ENCODE assay signal across 30 mouse cellular contexts in genomic region chr14:105448919-105449458, GRCm38 (mm10).
DNase-seq lines count a peak whose midpoint lies in the region; ATAC-seq and TF ChIP-seq lines count a peak whose summit lies in the region.
"Had no signal": no experiment of that assay in that cellular context is flagged by ENCODE, and none has a peak within 500 bp of the region (broad histone marks: within the 10 kb centered on the region; RNA-seq: fewer than 3 reads in every experiment).

No protein-coding gene starts in this region.

- no peaks in the 10 kb centered on the region for H3K9me3 ChIP-seq in midbrain, embryonic 11.5 days (ENCODE audit: control insufficient read depth, low read length)
- no peaks in the 10 kb centered on the region for H3K9me3 ChIP-seq in midbrain, embryonic 15.5 days
- H3K9me3 ChIP-seq: embryonic facial prominence, embryonic 12.5 days; heart, embryonic 13.5 days; limb, embryonic 15.5 days; neural tube, embryonic 12.5 days had no signal

- H3K27ac ChIP-seq in gastrocnemius, adult 2 months, result no peak overlapping the region
- no peak overlapping the region for H3K27ac ChIP-seq in midbrain, embryonic 11.5 days (ENCODE audit: low read depth, low read length)
- no peak overlapping the region for H3K27ac ChIP-seq in midbrain, embryonic 15.5 days
- H3K27ac ChIP-seq: embryonic facial prominence, embryonic 12.5 days; heart, adult 2 months; heart, embryonic 13.5 days; hindbrain, embryonic 14.5 days; layer of hippocampus, adult 2 months; limb, embryonic 15.5 days; liver, embryonic 14.5 days; neural tube, embryonic 12.5 days had no signal

- no peak overlapping the region for H3K4me2 ChIP-seq in midbrain, embryonic 11.5 days
- H3K4me2 ChIP-seq in midbrain, embryonic 15.5 days, result no peak overlapping the region
- H3K4me2 ChIP-seq: embryonic facial prominence, embryonic 12.5 days; heart, embryonic 13.5 days; hindbrain, embryonic 14.5 days; limb, embryonic 15.5 days; neural tube, embryonic 12.5 days had no signal

- TF ChIP-seq CTCF in gastrocnemius, adult 2 months (IDR thresholded peaks at IDR 0.05), result no peak

- DNase-seq in gastrocnemius, adult 2 months, result peak; percentile 32
- DNase-seq in gastrocnemius, postnatal 25 days, result no peak
- peak; percentile 31 for DNase-seq in midbrain, embryonic 11.5 days (ENCODE audit: low spot score, missing footprints)
- DNase-seq in lung, postnatal 36 days, result peak; percentile 34
- no peak for DNase-seq in urinary bladder, adult 2 months (ENCODE audit: low spot score)
- DNase-seq in layer of hippocampus, adult 8-10 months (ENCODE audit: low spot score in 2 of 2), result no peak
- DNase-seq: adrenal gland, adult 8-10 months; cerebellum, adult 11-12 months; cerebellum, postnatal 10 days; heart, adult 2 months; heart, postnatal 14 days; kidney, adult 18-20 months; kidney, postnatal 25 days; layer of hippocampus, postnatal 36 days; midbrain, embryonic 14.5 days; retina, postnatal 1 day; thymus, postnatal 4 days had no signal

- no peak overlapping the region for H3K9ac ChIP-seq in midbrain, embryonic 11.5 days (ENCODE audit: low read length)
- no peak overlapping the region for H3K9ac ChIP-seq in midbrain, embryonic 15.5 days
- H3K9ac ChIP-seq: embryonic facial prominence, embryonic 12.5 days; heart, embryonic 13.5 days; hindbrain, embryonic 14.5 days; limb, embryonic 15.5 days; liver, embryonic 14.5 days; neural tube, embryonic 12.5 days had no signal

- 86% methylated on average over 3 of the region's 3 CpGs for WGBS in midbrain, embryonic 11.5 days
- 84% methylated on average over 3 of the region's 3 CpGs for WGBS in midbrain, embryonic 15.5 days

- H3K4me1 ChIP-seq in midbrain, embryonic 11.5 days (ENCODE audit: control insufficient read depth, insufficient read depth, low read length), result no peaks in the 10 kb centered on the region
- no peaks in the 10 kb centered on the region for H3K4me1 ChIP-seq in midbrain, embryonic 15.5 days
- H3K4me1 ChIP-seq: embryonic facial prominence, embryonic 12.5 days; megakaryocyte, embryonic 14.5 days; neural tube, embryonic 12.5 days had no signal

- no peaks in the 10 kb centered on the region for H3K27me3 ChIP-seq in midbrain, embryonic 11.5 days (ENCODE audit: control insufficient read depth, insufficient read depth, low read length)
- no peaks in the 10 kb centered on the region for H3K27me3 ChIP-seq in midbrain, embryonic 15.5 days (replicated peaks)
- H3K27me3 ChIP-seq: embryonic facial prominence, embryonic 12.5 days; heart, embryonic 13.5 days; limb, embryonic 15.5 days; megakaryocyte, embryonic 14.5 days; neural tube, embryonic 12.5 days had no signal

- ATAC-seq in midbrain, embryonic 11.5 days (ENCODE audit: low FRiP score), result no peak
- no peak for ATAC-seq in midbrain, embryonic 15.5 days (replicated peaks)
- ATAC-seq in hematopoietic stem cell, adult 5-6 weeks (replicated peaks in 1 of 2; ENCODE audit: insufficient read depth in 1 of 2, low FRiP score in 2 of 2, low TSS enrichment in 1 of 2, low read depth in 1 of 2, poor library complexity in 2 of 2, severe bottlenecking in 2 of 2), result peak; percentile 75 to 83
- ATAC-seq: forebrain, embryonic 14.5 days; inflammation-experienced regulatory T-cells, adult 6 months had no signal

- no peaks in the 10 kb centered on the region for H3K36me3 ChIP-seq in midbrain, embryonic 11.5 days (ENCODE audit: control insufficient read depth, insufficient read depth, low read length)
- no peaks in the 10 kb centered on the region for H3K36me3 ChIP-seq in midbrain, embryonic 15.5 days (replicated peaks)
- H3K36me3 ChIP-seq: embryonic facial prominence, embryonic 12.5 days; heart, embryonic 13.5 days; limb, embryonic 15.5 days; neural tube, embryonic 12.5 days had no signal

- no peak overlapping the region for H3K4me3 ChIP-seq in gastrocnemius, adult 2 months
- no peak overlapping the region for H3K4me3 ChIP-seq in midbrain, embryonic 11.5 days (ENCODE audit: low read depth, low read length)
- no peak overlapping the region for H3K4me3 ChIP-seq in midbrain, embryonic 15.5 days
- H3K4me3 ChIP-seq: embryonic facial prominence, embryonic 12.5 days; erythroblast, embryonic 14.5 days; heart, adult 2 months; heart, embryonic 13.5 days; layer of hippocampus, adult 2 months; limb, embryonic 15.5 days; megakaryocyte, embryonic 14.5 days; neural tube, embryonic 12.5 days had no signal

- intact Hi-C loops in gastrocnemius, adult 2 months (cut with DNase I), result no loop called here

Comparison
In these comparisons a context has a peak if more than half of its experiments do, and no peak if none do; other contexts are left out.
1. DNase-seq: peak in gastrocnemius, adult 2 months (single experiment), midbrain, embryonic 11.5 days (single experiment) and lung, postnatal 36 days (single experiment); none in gastrocnemius, postnatal 25 days (single experiment), urinary bladder, adult 2 months (single experiment) and layer of hippocampus, adult 8-10 months (0 of 2).
2. ATAC-seq: peak in hematopoietic stem cell, adult 5-6 weeks (2 of 2); none in midbrain, embryonic 11.5 days (single experiment) and midbrain, embryonic 15.5 days (single experiment).